Mouse (Mus musculus) gastrocnemius, postnatal 36 days (tissue): ENCODE results near the gene Gm20479. TPM values are rescaled to one million over a fixed set of nuclear protein-coding genes. Genes with fewer than 3 reads are reported as not detected.

ENCODE experiments used
- DNase-seq, 2 experiments: peaks; one replicate each; pipeline ENCODE4 v3.0.0; 2022
- intact Hi-C: fragments of 180-260 bp; cut with DNase I; formaldehyde crosslinking; loops from one replicate; pipeline ENCODE4 v1.15.1; 2025
- long read RNA-seq, 2 experiments: library from polyadenylated mRNA; stranded (forward); transcript quantifications; one replicate each; pipeline ENCODE4 v2.0.0; 2021
- total RNA-seq, 2 experiments: library from RNA; stranded (reverse); gene quantifications; 2 replicates each; pipeline ENCODE4 v1.2.3; 2021

The Gm20479 gene
- total RNA-seq, result not detected
- long read RNA-seq, experiment 1, result 0 reads
- long read RNA-seq, experiment 2, result 0 reads

GRCm38 (mm10) chr7:27356861-27357594 is at the start of gene Gm20479:
Gm20479 (minus strand) TSS chr7:27357419.
- DNase-seq, result no peak
- intact Hi-C loops, result no loop called here

- intact Hi-C loops, result no loop called here
These were observed 49.3 kb upstream of the Gm20479 start for GRCm38 (mm10) chr7:27406481-27406880.

GRCm38 (mm10) chr7:27404203-27404942 is 47.2 kb upstream of the Gm20479 start:
- no peak for DNase-seq
- intact Hi-C loops, result no loop called here

More at GRCm38 (mm10) chr7:27406481-27406880, 49.3 kb upstream of the Gm20479 start:
- no peak for DNase-seq

GRCm38 (mm10) chr7:27402675-27403074 is 45.5 kb upstream of the Gm20479 start:
- intact Hi-C loops, result no loop called here
- DNase-seq, result peak; percentile 27 to 45

GRCm38 (mm10) chr7:27400545-27400944 is 43.3 kb upstream of the Gm20479 start:
- DNase-seq, result no peak
- intact Hi-C loops, result no loop called here

- intact Hi-C loops, result no loop called here
- DNase-seq, result no peak
These were observed 40.1 kb upstream of the Gm20479 start for GRCm38 (mm10) chr7:27397048-27397949.

GRCm38 (mm10) chr7:27396184-27397047 is 39.2 kb upstream of the Gm20479 start:
- no peak for DNase-seq
- intact Hi-C loops, result no loop called here

- no peak for DNase-seq
- intact Hi-C loops, result no loop called here
These were observed 38.4 kb upstream of the Gm20479 start for GRCm38 (mm10) chr7:27395521-27396183.

GRCm38 (mm10) chr7:27391416-27391815 is 34.2 kb upstream of the Gm20479 start:
- no peak for DNase-seq
- intact Hi-C loops, result no loop called here

- intact Hi-C loops, result no loop called here
- DNase-seq, result no peak
These were observed 32.0 kb upstream of the Gm20479 start for GRCm38 (mm10) chr7:27389213-27389612.

GRCm38 (mm10) chr7:27384731-27385130 is 27.5 kb upstream of the Gm20479 start:
- intact Hi-C loops, result loop anchor here (1.0 kb wide), 1 partner anchor 48 kb away; no protein-coding TSS in a partner anchor
- peak in 1 of 2 experiments; percentile 60 for DNase-seq

- intact Hi-C loops, result loop anchor here (1.0 kb wide), 1 partner anchor 48 kb away; no protein-coding TSS in a partner anchor
- DNase-seq, result no peak
These were observed 26.9 kb upstream of the Gm20479 start for GRCm38 (mm10) chr7:27384134-27384533.

GRCm38 (mm10) chr7:27383233-27383632 is 26.0 kb upstream of the Gm20479 start:
- intact Hi-C loops, result no loop called here
- no peak for DNase-seq

GRCm38 (mm10) chr7:27381560-27381959 is 24.3 kb upstream of the Gm20479 start:
- DNase-seq, result no peak
- intact Hi-C loops, result no loop called here

- intact Hi-C loops, result no loop called here
- DNase-seq, result no peak
These were observed 23.8 kb upstream of the Gm20479 start for GRCm38 (mm10) chr7:27381009-27381408.

- intact Hi-C loops, result no loop called here
- no peak for DNase-seq
These were observed 22.6 kb upstream of the Gm20479 start for GRCm38 (mm10) chr7:27379836-27380235.

- DNase-seq, result no peak
- intact Hi-C loops, result no loop called here
These were observed 21.2 kb upstream of the Gm20479 start for GRCm38 (mm10) chr7:27378431-27378830.

- no peak for DNase-seq
- intact Hi-C loops, result no loop called here
These were observed 18.1 kb upstream of the Gm20479 start for GRCm38 (mm10) chr7:27375274-27375673.
